Mouse (Mus musculus) lung, postnatal 0 days (tissue): ENCODE data around the gene Alppl2. TPM values are rescaled to one million over a fixed set of nuclear protein-coding genes. Genes with fewer than 3 reads are reported as not detected.

ENCODE experiments used
- ATAC-seq: fragments of 200-750 bp; cut with Nextera tagmentation; 2 replicates; pipeline ENCODE4 v1.8.0; 2017; ENCODE audit warnings: moderate library complexity
- DNase-seq: peaks from one replicate; pipeline ENCODE4 v3.0.0-alpha.2; 2016; ENCODE audit warnings: low spot score
- H3K27ac ChIP-seq: fragments of 300-500 bp; sonication (generic); 2 replicates; pipeline ENCODE4 v1.5.1; 2014; ENCODE audit warnings: antibody characterized with exemption, mild to moderate bottlenecking, low read length, mixed read lengths
- H3K27me3 ChIP-seq: fragments of 300-500 bp; sonication (generic); replicated peaks from 2 replicates; pipeline ENCODE4 v1.6.1; 2014; ENCODE audit warnings: low read length, mixed read lengths; ENCODE audit not compliant: insufficient read depth
- H3K36me3 ChIP-seq: fragments of 300-500 bp; sonication (generic); 2 replicates; pipeline ENCODE4 v1.6.1; 2014; ENCODE audit warnings: low read length, mixed read lengths; ENCODE audit not compliant: insufficient read depth
- H3K4me1 ChIP-seq: fragments of 300-500 bp; sonication (generic); 2 replicates; pipeline ENCODE4 v1.6.1; 2014; ENCODE audit warnings: antibody characterized with exemption, low read depth, low read length, mixed read lengths; ENCODE audit not compliant: insufficient read depth
- H3K4me2 ChIP-seq: fragments of 300-500 bp; sonication (generic); replicated peaks from 2 replicates; pipeline ENCODE4 v1.6.1; 2014; ENCODE audit warnings: low read depth, mild to moderate bottlenecking, low read length, moderate library complexity, mixed read lengths
- H3K4me3 ChIP-seq: fragments of 300-500 bp; sonication (generic); 2 replicates; pipeline ENCODE4 v1.5.1; 2014; ENCODE audit warnings: low read depth, low read length
- H3K9ac ChIP-seq: fragments of 300-500 bp; sonication (generic); replicated peaks from 2 replicates; pipeline ENCODE4 v1.6.1; 2014; ENCODE audit warnings: low read depth, mild to moderate bottlenecking
- H3K9me3 ChIP-seq: fragments of 300-500 bp; sonication (generic); 2 replicates; pipeline ENCODE4 v1.6.1; 2016; ENCODE audit warnings: low read length, mixed read lengths
- CTCF ChIP-seq: IDR thresholded peaks from 2 replicates; pipeline ENCODE4 v1.5.1; 2016; ENCODE audit warnings: antibody characterized with exemption, mild to moderate bottlenecking
- WGBS: fragments of 180-500 bp; shearing (Covaris S2); extraction: QIAGEN DNeasy Blood & Tissue Kit; methylation state at CpG from one replicate; pipeline ENCODE4 v1.1.7; 2014; 5-methylcytosine and 5-hydroxymethylcytosine counted together
- polyA plus RNA-seq: library from polyadenylated mRNA; unstranded; fragments of >200 nt; fragmentation: Nextera tagmentation; extraction: Ambion mirVana; gene quantifications from 2 replicates; pipeline ENCODE4 v1.2.1, GENCODE M21; 2015

The Alppl2 gene
- polyA plus RNA-seq, 1 experiment from 2014 or later: 0.06 TPM

- Histone ChIP-seq H3K27ac (no peak overlapping the region), H3K4me3 (no peak overlapping the region), H3K27me3 (no peaks in the 10 kb centered on the region), H3K36me3 (no peaks in the 10 kb centered on the region), H3K4me1 (peaks cover 12% of the 10 kb centered on the region), H3K9ac (no peak overlapping the region), H3K4me2 (no peak overlapping the region), H3K9me3 (no peaks in the 10 kb centered on the region)
- DNase-seq: no peak
- 89% methylated on average over 2 of the region's 2 CpGs for WGBS
- TF ChIP-seq CTCF: no peak
- no peak for ATAC-seq
Observed at GRCm38 (mm10) chr1:87038477-87039070, 51.2 kb downstream of the Alppl2 start.

Other genes with a start within 250 kb of the Alppl2 start
- gene Alpi, start 11.7 kb upstream of the Alppl2 start, polyA plus RNA-seq: not detected in 2 replicates
- gene Akp3, start 35.0 kb upstream of the Alppl2 start, polyA plus RNA-seq: not detected in 2 replicates
- gene Ecel1, start 66.6 kb upstream of the Alppl2 start, polyA plus RNA-seq: 0.17 and 0.39 TPM in 2 replicates
- not detected in 2 replicates for gene Prss56, start 93.4 kb upstream of the Alppl2 start, polyA plus RNA-seq
- not detected in 2 replicates for gene Chrnd, start 100.7 kb upstream of the Alppl2 start, polyA plus RNA-seq
- 0.04 TPM in 1 of 2 replicates, not detected in the other for gene Chrng, start 114.7 kb upstream of the Alppl2 start, polyA plus RNA-seq
- gene Eif4e2, start 124.0 kb upstream of the Alppl2 start, polyA plus RNA-seq: 110 and 118 TPM in 2 replicates
- gene Efhd1, start 174.4 kb upstream of the Alppl2 start, polyA plus RNA-seq: 0.24 and 0.69 TPM in 2 replicates
- gene Gigyf2, start 237.1 kb upstream of the Alppl2 start, polyA plus RNA-seq: 29.6 and 33.0 TPM in 2 replicates